Mouse (Mus musculus): ENCODE measurements around the gene Gm826. TPM values are rescaled to one million over a fixed set of nuclear protein-coding genes. Genes with fewer than 3 reads are reported as not detected.

Gm826 gene
- polyA plus RNA-seq, 1 experiment from 2014 or later: not detected

GRCm38 (mm10) chr2:160327167-160327566 is 6.8 kb downstream of the Gm826 start:
- Histone ChIP-seq H3K4me3 (ENCODE audit: low read depth, low read length) (no peak overlapping the region), H3K4me2 (replicated peaks; ENCODE audit: low read depth) (no peak overlapping the region), H3K36me3 (ENCODE audit: control insufficient read depth, insufficient read depth, low read length) (no peaks in the 10 kb centered on the region), H3K27me3 (ENCODE audit: control insufficient read depth, insufficient read depth, low read length) (no peaks in the 10 kb centered on the region), H3K9me3 (ENCODE audit: control insufficient read depth, low read length) (no peaks in the 10 kb centered on the region), H3K27ac (replicated peaks) (no peak overlapping the region), H3K9ac (ENCODE audit: low read length) (no peak overlapping the region), H3K4me1 (replicated peaks; ENCODE audit: control insufficient read depth, insufficient read depth) (no peaks in the 10 kb centered on the region)
- ATAC-seq (ENCODE audit: low FRiP score, low TSS enrichment) (no peak), DNase-seq (ENCODE audit: low spot score) (no peak)
- TF ChIP-seq EP300 (optimal IDR thresholded peaks at IDR 0.05) (no peak), CTCF (IDR thresholded peaks at IDR 0.05; ENCODE audit: low read depth) (no peak)
- WGBS: 34% methylated on average over 4 of the region's 4 CpGs

DNA sequence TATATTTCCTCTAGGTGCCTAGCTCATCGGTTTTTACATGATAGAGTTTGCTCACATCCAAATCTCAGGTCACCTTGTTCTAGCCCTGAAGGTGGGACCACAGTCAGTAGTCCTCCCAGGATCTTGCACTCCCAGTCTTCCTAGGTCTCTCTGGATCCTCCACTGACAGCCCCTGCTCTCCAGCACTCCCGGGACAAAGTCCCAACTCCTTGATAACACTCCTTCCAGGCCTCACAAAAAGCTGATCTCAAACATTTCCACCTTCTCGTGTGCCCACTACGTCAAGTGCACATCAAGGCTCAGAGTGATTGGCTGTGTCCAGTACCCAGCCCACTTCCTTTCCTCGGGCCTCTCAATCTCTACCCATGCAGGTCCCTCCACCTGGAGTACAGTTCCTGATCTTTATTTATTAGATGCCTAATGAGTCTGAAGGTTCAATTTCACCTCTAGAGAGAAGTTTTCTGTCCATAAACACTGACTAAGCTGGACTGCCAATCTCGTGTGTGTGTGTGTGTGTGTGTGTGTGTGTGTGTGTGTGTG is 8.8 kb downstream of the Gm826 start:
- ATAC-seq (ENCODE audit: low FRiP score, low TSS enrichment) (no peak), DNase-seq (ENCODE audit: low spot score) (no peak)
- Histone ChIP-seq H3K27me3 (ENCODE audit: control insufficient read depth, insufficient read depth, low read length) (no peaks in the 10 kb centered on the region), H3K36me3 (ENCODE audit: control insufficient read depth, insufficient read depth, low read length) (no peaks in the 10 kb centered on the region), H3K9me3 (ENCODE audit: control insufficient read depth, low read length) (no peaks in the 10 kb centered on the region), H3K9ac (ENCODE audit: low read length) (no peak overlapping the region), H3K4me3 (ENCODE audit: low read depth, low read length) (no peak overlapping the region), H3K4me2 (replicated peaks; ENCODE audit: low read depth) (no peak overlapping the region), H3K4me1 (replicated peaks; ENCODE audit: control insufficient read depth, insufficient read depth) (0 out of 2 replicates have a peak, but pooled peaks cover 2% of the 10 kb centered on the region), H3K27ac (replicated peaks) (no peak overlapping the region)
- TF ChIP-seq CTCF (IDR thresholded peaks at IDR 0.05; ENCODE audit: low read depth) (no peak), EP300 (optimal IDR thresholded peaks at IDR 0.05) (no peak)
- WGBS: 66% methylated on average over 6 of the region's 6 CpGs

- H3K4me3 ChIP-seq (ENCODE audit: low read depth, low read length): no peak overlapping the region
- TF ChIP-seq EP300 (optimal IDR thresholded peaks at IDR 0.05) (no peak), CTCF (IDR thresholded peaks at IDR 0.05; ENCODE audit: low read depth) (no peak)
- H3K4me1 ChIP-seq (replicated peaks; ENCODE audit: control insufficient read depth, insufficient read depth): 0 out of 2 replicates have a peak, but pooled peaks cover 2% of the 10 kb centered on the region
- no peak for ATAC-seq (ENCODE audit: low FRiP score, low TSS enrichment)
- H3K9ac ChIP-seq (ENCODE audit: low read length): no peak overlapping the region
- DNase-seq (ENCODE audit: low spot score): no peak
- H3K27ac ChIP-seq (replicated peaks): no peak overlapping the region
- no peaks in the 10 kb centered on the region for H3K27me3 ChIP-seq (ENCODE audit: control insufficient read depth, insufficient read depth, low read length)
- 27% methylated on average over 4 of the region's 4 CpGs for WGBS
- H3K36me3 ChIP-seq (ENCODE audit: control insufficient read depth, insufficient read depth, low read length): no peaks in the 10 kb centered on the region
- H3K9me3 ChIP-seq (ENCODE audit: control insufficient read depth, low read length): no peaks in the 10 kb centered on the region
- H3K4me2 ChIP-seq (replicated peaks; ENCODE audit: low read depth): no peak overlapping the region
These were observed 12.1 kb downstream of the Gm826 start for GRCm38 (mm10) chr2:160321829-160322228.

- H3K27ac ChIP-seq (replicated peaks): no peak overlapping the region
- H3K9ac ChIP-seq (ENCODE audit: low read length): no peak overlapping the region
- H3K4me2 ChIP-seq (replicated peaks; ENCODE audit: low read depth): no peak overlapping the region
- no peak for DNase-seq (ENCODE audit: low spot score)
- H3K4me1 ChIP-seq (replicated peaks; ENCODE audit: control insufficient read depth, insufficient read depth): 0 out of 2 replicates have a peak, but pooled peaks cover 2% of the 10 kb centered on the region
- no peaks in the 10 kb centered on the region for H3K27me3 ChIP-seq (ENCODE audit: control insufficient read depth, insufficient read depth, low read length)
- no peak for TF ChIP-seq CTCF (IDR thresholded peaks at IDR 0.05; ENCODE audit: low read depth)
- TF ChIP-seq EP300 (optimal IDR thresholded peaks at IDR 0.05): no peak
- H3K36me3 ChIP-seq (ENCODE audit: control insufficient read depth, insufficient read depth, low read length): no peaks in the 10 kb centered on the region
- 33% methylated on average over 4 of the region's 4 CpGs for WGBS
- no peaks in the 10 kb centered on the region for H3K9me3 ChIP-seq (ENCODE audit: control insufficient read depth, low read length)
- ATAC-seq (ENCODE audit: low FRiP score, low TSS enrichment): no peak
- H3K4me3 ChIP-seq (ENCODE audit: low read depth, low read length): no peak overlapping the region
These were observed 15.7 kb downstream of the Gm826 start for GRCm38 (mm10) chr2:160318255-160318654.

GRCm38 (mm10) chr2:160313595-160314007 is 20.4 kb downstream of the Gm826 start:
- H3K27ac ChIP-seq (replicated peaks): no peak overlapping the region
- 35% methylated on average over 12 of the region's 12 CpGs for WGBS
- no peaks in the 10 kb centered on the region for H3K27me3 ChIP-seq (ENCODE audit: control insufficient read depth, insufficient read depth, low read length)
- ATAC-seq (ENCODE audit: low FRiP score, low TSS enrichment) (peak; percentile 49), DNase-seq (ENCODE audit: low spot score) (no peak)
- no peaks in the 10 kb centered on the region for H3K4me1 ChIP-seq (replicated peaks; ENCODE audit: control insufficient read depth, insufficient read depth)
- H3K4me3 ChIP-seq (ENCODE audit: low read depth, low read length): no peak overlapping the region
- no peak overlapping the region for H3K4me2 ChIP-seq (replicated peaks; ENCODE audit: low read depth)
- H3K36me3 ChIP-seq (ENCODE audit: control insufficient read depth, insufficient read depth, low read length): no peaks in the 10 kb centered on the region
- H3K9me3 ChIP-seq (ENCODE audit: control insufficient read depth, low read length): no peaks in the 10 kb centered on the region
- no peak overlapping the region for H3K9ac ChIP-seq (ENCODE audit: low read length)
- TF ChIP-seq CTCF (IDR thresholded peaks at IDR 0.05; ENCODE audit: low read depth): no peak
- no peak for TF ChIP-seq EP300 (optimal IDR thresholded peaks at IDR 0.05)

DNA sequence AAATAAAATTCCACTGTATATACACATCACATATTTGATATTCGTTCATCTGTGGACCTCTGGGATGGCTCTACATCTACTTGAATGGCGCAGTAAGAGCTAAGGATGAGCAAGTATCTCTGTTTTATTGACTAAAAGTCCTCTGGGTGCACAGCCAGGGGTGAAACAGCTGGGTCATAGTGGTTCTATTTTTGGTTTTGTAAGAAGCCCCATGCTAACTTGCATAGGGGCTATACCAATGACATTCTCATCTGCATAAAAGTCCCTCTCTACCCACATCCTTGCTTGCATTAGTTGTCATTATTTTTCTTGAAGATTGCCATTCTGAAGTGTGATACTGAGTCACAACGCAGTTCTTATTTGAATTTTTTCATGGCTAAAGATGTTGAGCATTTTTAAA is 28.9 kb downstream of the Gm826 start:
- no peaks in the 10 kb centered on the region for H3K4me1 ChIP-seq (replicated peaks; ENCODE audit: control insufficient read depth, insufficient read depth)
- no peaks in the 10 kb centered on the region for H3K36me3 ChIP-seq (ENCODE audit: control insufficient read depth, insufficient read depth, low read length)
- 70% methylated on average over 3 of the region's 3 CpGs for WGBS
- no peak overlapping the region for H3K4me3 ChIP-seq (ENCODE audit: low read depth, low read length)
- TF ChIP-seq CTCF (IDR thresholded peaks at IDR 0.05; ENCODE audit: low read depth) (no peak), EP300 (optimal IDR thresholded peaks at IDR 0.05) (no peak)
- no peak overlapping the region for H3K4me2 ChIP-seq (replicated peaks; ENCODE audit: low read depth)
- H3K9me3 ChIP-seq (ENCODE audit: control insufficient read depth, low read length): no peaks in the 10 kb centered on the region
- H3K27me3 ChIP-seq (ENCODE audit: control insufficient read depth, insufficient read depth, low read length): no peaks in the 10 kb centered on the region
- H3K9ac ChIP-seq (ENCODE audit: low read length): no peak overlapping the region
- DNase-seq (ENCODE audit: low spot score) (no peak), ATAC-seq (ENCODE audit: low FRiP score, low TSS enrichment) (no peak)
- H3K27ac ChIP-seq (replicated peaks): no peak overlapping the region
